8 mouse cellular contexts compared by ENCODE assay signal in the genomic region with DNA sequence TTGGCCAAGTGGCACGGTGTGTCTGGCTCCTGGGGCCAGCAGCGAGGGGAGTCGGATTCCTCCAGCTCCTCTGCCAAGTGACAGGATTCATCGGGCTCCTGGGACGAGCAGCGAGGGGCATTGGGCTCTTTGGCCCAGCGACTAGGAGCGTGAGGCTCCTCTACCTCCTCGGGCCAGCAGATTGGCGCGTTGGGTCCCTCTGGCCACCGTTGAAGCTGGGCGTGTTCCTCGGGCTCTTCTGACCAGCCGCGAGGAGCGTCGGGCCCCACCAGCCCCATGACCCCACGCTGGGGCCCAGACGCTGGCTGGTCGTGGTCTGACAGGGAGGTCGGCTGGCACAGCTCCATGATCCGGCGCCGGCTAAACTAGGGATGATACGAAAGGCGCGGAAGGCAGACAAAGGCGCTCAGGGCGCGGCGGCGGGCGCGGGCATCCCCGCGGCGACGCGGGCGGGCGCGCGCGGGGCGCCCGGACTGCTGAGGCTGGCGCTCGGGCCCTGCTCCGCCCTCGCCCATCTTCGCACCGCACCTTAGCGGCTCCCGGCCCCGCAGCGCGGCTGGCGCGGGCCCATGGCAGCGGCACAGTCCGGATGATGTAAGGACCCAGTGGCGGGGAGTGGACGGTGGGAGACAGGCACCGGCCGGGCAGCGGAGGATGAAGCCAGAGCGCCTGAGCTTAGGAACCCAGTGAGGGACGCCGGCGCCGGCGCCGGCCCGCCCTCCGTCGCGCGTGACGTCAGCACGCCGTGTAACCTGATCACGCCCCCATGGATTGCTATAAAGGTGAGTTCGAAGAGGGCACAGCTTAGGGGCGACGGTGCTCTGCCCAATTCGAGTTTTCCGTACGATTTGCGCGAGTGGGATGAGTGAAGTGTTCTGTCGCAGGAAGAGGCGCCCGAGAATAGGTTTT. TPM values are rescaled to one million over a fixed set of nuclear protein-coding genes. Genes with fewer than 3 reads are reported as not detected.
DNase-seq lines count a peak whose midpoint lies in the region; ATAC-seq and TF ChIP-seq lines count a peak whose summit lies in the region.

Gene Rab11fip3, minus strand, starts transcription at position 725 of the 909 bp plus-strand sequence.

- DNase-seq in ES-E14 (ENCODE audit: low read depth, low spot score), result peak; percentile 84
- peak; percentile 81 for DNase-seq in heart, postnatal 0 days (ENCODE audit: low spot score)
- peak; percentile 88 to 93 for DNase-seq in kidney, postnatal 36 days
- DNase-seq in stomach, postnatal 0 days (ENCODE audit: low spot score), result peak; percentile 90

- H3K9me3 ChIP-seq in ES-E14 (ENCODE audit: control insufficient read depth, insufficient read depth, low read depth, low read length), result no peaks in the 10 kb centered on the region
- H3K9me3 ChIP-seq in forebrain, embryonic 13.5 days (replicated peaks), result no peaks in the 10 kb centered on the region
- no peaks in the 10 kb centered on the region for H3K9me3 ChIP-seq in heart, postnatal 0 days (replicated peaks; ENCODE audit: control insufficient read depth, low read length)
- H3K9me3 ChIP-seq in liver, embryonic 15.5 days (replicated peaks), result no peaks in the 10 kb centered on the region
- H3K9me3 ChIP-seq in neural tube, embryonic 12.5 days, result no peaks in the 10 kb centered on the region
- H3K9me3 ChIP-seq in stomach, postnatal 0 days (ENCODE audit: control insufficient read depth, low read length), result no peaks in the 10 kb centered on the region

- no peak for TF ChIP-seq EP300 in heart, postnatal 0 days (IDR thresholded peaks at IDR 0.05; ENCODE audit: low read depth)
- no peak for TF ChIP-seq EP300 in stomach, postnatal 0 days (optimal IDR thresholded peaks at IDR 0.05)

- H3K4me2 ChIP-seq in forebrain, embryonic 13.5 days, result peak within 1 kb of the TSS; percentile 98
- peak within 1 kb of the TSS; percentile 77 for H3K4me2 ChIP-seq in heart, postnatal 0 days (ENCODE audit: low read depth, low read length)
- peak within 1 kb of the TSS; percentile 94 for H3K4me2 ChIP-seq in liver, embryonic 15.5 days
- peak within 1 kb of the TSS; percentile 95 for H3K4me2 ChIP-seq in neural tube, embryonic 12.5 days (replicated peaks)
- peak within 1 kb of the TSS; percentile 98 for H3K4me2 ChIP-seq in stomach, postnatal 0 days (replicated peaks; ENCODE audit: low read depth)

- in situ Hi-C loops in ES-E14 (cut with MboI; ENCODE audit: low sequenced_read_pairs in 2 of 2, unreplicated experiment in 2 of 2), result no loop called here

- H3K9ac ChIP-seq in ES-E14 (ENCODE audit: insufficient read depth, low read depth, low read length, poor library complexity, severe bottlenecking), result peak within 1 kb of the TSS; percentile 88
- peak within 1 kb of the TSS; percentile 95 for H3K9ac ChIP-seq in forebrain, embryonic 13.5 days
- peak within 1 kb of the TSS; percentile 34 for H3K9ac ChIP-seq in heart, postnatal 0 days (replicated peaks; ENCODE audit: low read depth, low read length)
- H3K9ac ChIP-seq in liver, embryonic 15.5 days, result peak within 1 kb of the TSS; percentile 51
- peak within 1 kb of the TSS; percentile 94 for H3K9ac ChIP-seq in neural tube, embryonic 12.5 days
- H3K9ac ChIP-seq in stomach, postnatal 0 days (ENCODE audit: low read length), result peak within 1 kb of the TSS; percentile 79

- H3K27ac ChIP-seq in ES-E14 (ENCODE audit: insufficient read depth, low read depth, low read length, poor library complexity, severe bottlenecking), result no peak within 1 kb of the TSS
- peak within 1 kb of the TSS; percentile 89 for H3K27ac ChIP-seq in forebrain, embryonic 13.5 days
- peak within 1 kb of the TSS; percentile 60 for H3K27ac ChIP-seq in heart, postnatal 0 days (ENCODE audit: low read depth)
- no peak within 1 kb of the TSS for H3K27ac ChIP-seq in liver, embryonic 15.5 days (replicated peaks)
- peak within 1 kb of the TSS; percentile 92 for H3K27ac ChIP-seq in neural tube, embryonic 12.5 days
- H3K27ac ChIP-seq in stomach, postnatal 0 days (replicated peaks), result peak within 1 kb of the TSS; percentile 20; the same call in 1 of the 2 replicates

- H3K4me1 ChIP-seq in ES-E14 (ENCODE audit: control insufficient read depth in 2 of 2, insufficient read depth in 2 of 2, low read length in 2 of 2, poor library complexity in 1 of 2), result peaks cover 2 to 18% of the 10 kb centered on the region in 2 experiments; a peak in 2 of 4 replicates
- H3K4me1 ChIP-seq in forebrain, embryonic 13.5 days, result peaks cover 49% of the 10 kb centered on the region
- peaks cover 46% of the 10 kb centered on the region for H3K4me1 ChIP-seq in heart, postnatal 0 days (ENCODE audit: control insufficient read depth, insufficient read depth)
- H3K4me1 ChIP-seq in liver, embryonic 15.5 days (replicated peaks), result peaks cover 33% of the 10 kb centered on the region
- H3K4me1 ChIP-seq in neural tube, embryonic 12.5 days, result peaks cover 44% of the 10 kb centered on the region
- peaks cover 10% of the 10 kb centered on the region for H3K4me1 ChIP-seq in stomach, postnatal 0 days (replicated peaks; ENCODE audit: control insufficient read depth, insufficient read depth)

- under 1% methylated on average over 94 of the region's 94 CpGs for whole genome bisulfite sequencing in forebrain, embryonic 13.5 days
- WGBS in heart, postnatal 0 days, result under 1% methylated on average over 92 of the region's 94 CpGs
- under 1% methylated on average over 94 of the region's 94 CpGs for WGBS in liver, embryonic 15.5 days (ENCODE audit: insufficient replicate concordance)
- WGBS in neural tube, embryonic 12.5 days, result under 1% methylated on average over 94 of the region's 94 CpGs
- under 1% methylated on average over 71 of the region's 94 CpGs for WGBS in stomach, postnatal 0 days

- H3K36me3 ChIP-seq in ES-E14 (ENCODE audit: control insufficient read depth, insufficient read depth, low read length, poor library complexity, severe bottlenecking), result peaks cover 6% of the 10 kb centered on the region; the same call in 1 of the 2 replicates
- H3K36me3 ChIP-seq in forebrain, embryonic 13.5 days (ENCODE audit: poor library complexity, severe bottlenecking), result peaks cover 13% of the 10 kb centered on the region
- no peaks in the 10 kb centered on the region for H3K36me3 ChIP-seq in heart, postnatal 0 days (replicated peaks; ENCODE audit: control insufficient read depth, insufficient read depth, low read length)
- no peaks in the 10 kb centered on the region for H3K36me3 ChIP-seq in liver, embryonic 15.5 days (replicated peaks)
- peaks cover 12% of the 10 kb centered on the region for H3K36me3 ChIP-seq in neural tube, embryonic 12.5 days
- H3K36me3 ChIP-seq in stomach, postnatal 0 days (ENCODE audit: control insufficient read depth, insufficient read depth, low read length), result peaks cover 2% of the 10 kb centered on the region; the same call in 1 of the 2 replicates

- peak within 1 kb of the TSS; percentile 82 to 89 for H3K4me3 ChIP-seq in ES-E14 (ENCODE audit: insufficient read depth in 1 of 2, low read depth in 1 of 2, low read length in 2 of 2, poor library complexity in 1 of 2, severe bottlenecking in 1 of 2)
- H3K4me3 ChIP-seq in forebrain, embryonic 13.5 days, result peak within 1 kb of the TSS; percentile 89
- H3K4me3 ChIP-seq in heart, postnatal 0 days (ENCODE audit: low read depth, low read length), result peak within 1 kb of the TSS; percentile 81
- H3K4me3 ChIP-seq in liver, embryonic 15.5 days (replicated peaks), result peak within 1 kb of the TSS; percentile 69
- peak within 1 kb of the TSS; percentile 85 for H3K4me3 ChIP-seq in neural tube, embryonic 12.5 days
- peak within 1 kb of the TSS; percentile 85 for H3K4me3 ChIP-seq in stomach, postnatal 0 days (ENCODE audit: low read depth, low read length)

- no peak for TF ChIP-seq CTCF in heart, postnatal 0 days (IDR thresholded peaks at IDR 0.05; ENCODE audit: low read depth)
- TF ChIP-seq CTCF in stomach, postnatal 0 days (IDR thresholded peaks at IDR 0.05; ENCODE audit: low read depth), result no peak

- peak; percentile 89 for ATAC-seq in cerebellum, adult (ENCODE audit: insufficient number of reproducible peaks, low FRiP score, low TSS enrichment)
- ATAC-seq in forebrain, embryonic 13.5 days, result peak; percentile 97
- ATAC-seq in heart, postnatal 0 days (ENCODE audit: insufficient read depth, low read depth), result peak; percentile 90
- peak; percentile 80 for ATAC-seq in liver, embryonic 15.5 days (ENCODE audit: insufficient read depth)
- ATAC-seq in neural tube, embryonic 12.5 days (ENCODE audit: low FRiP score, low read depth), result peak; percentile 95
- ATAC-seq in stomach, postnatal 0 days (ENCODE audit: low FRiP score, low TSS enrichment), result peak; percentile 90

- H3K27me3 ChIP-seq in forebrain, embryonic 13.5 days, result peaks cover 9% of the 10 kb centered on the region
- H3K27me3 ChIP-seq in heart, postnatal 0 days (ENCODE audit: control insufficient read depth, insufficient read depth, low read length), result no peaks in the 10 kb centered on the region
- peaks cover 76% of the 10 kb centered on the region for H3K27me3 ChIP-seq in liver, embryonic 15.5 days
- peaks cover 7% of the 10 kb centered on the region for H3K27me3 ChIP-seq in neural tube, embryonic 12.5 days (replicated peaks)
- no peaks in the 10 kb centered on the region for H3K27me3 ChIP-seq in stomach, postnatal 0 days (ENCODE audit: control insufficient read depth, insufficient read depth, low read length)

TF ChIP-seq in ES-E14, 5 proteins besides CTCF, POLR2A, EP300 and RAD21:
- TF ChIP-seq ZNF384 (IDR thresholded peaks at IDR 0.05; ENCODE audit: low read depth, low read length) (no peak), HCFC1 (IDR thresholded peaks at IDR 0.05; ENCODE audit: borderline replicate concordance, insufficient read depth, low read length) (0 out of 2 replicates have a peak, but pooled peaks have one; percentile 58), CHD2 (IDR thresholded peaks at IDR 0.05; ENCODE audit: low read depth, low read length) (no peak)

RNA-seq across cellular contexts. Expression of gene Rab11fip3, which starts in this region (rescaled TPM):
- 9.4 and 11.2 TPM in 2 replicates for total RNA-seq in ES-E14 (2012; rRNA removed)
- polyA plus RNA-seq in forebrain, embryonic 13.5 days (2015; fragmentation: Nextera tagmentation; extraction: Ambion mirVana), result 22.7 and 24.4 TPM in 2 replicates
- 7.9 and 12.4 TPM in 2 replicates for total RNA-seq in heart, postnatal 0 days (2014; rRNA removed; ENCODE audit: low replicate concordance)
- polyA plus RNA-seq in heart, postnatal 0 days (2015; fragmentation: Nextera tagmentation; extraction: Ambion mirVana), result 6.1 and 8.7 TPM in 2 replicates
- polyA plus RNA-seq in liver, embryonic 15.5 days (2015; fragmentation: Nextera tagmentation; extraction: Ambion mirVana), result 2.1 and 2.3 TPM in 2 replicates
- 33.8 and 36.7 TPM in 2 replicates for polyA plus RNA-seq in neural tube, embryonic 12.5 days (2016; fragmentation: Nextera tagmentation; extraction: Ambion mirVana)
- 4.5 and 5.1 TPM in 2 replicates for polyA plus RNA-seq in stomach, postnatal 0 days (2015; fragmentation: Nextera tagmentation; extraction: Ambion mirVana)

Comparison
In these comparisons a context has a peak if more than half of its experiments do, and no peak if none do; other contexts are left out.
1. H3K27ac ChIP-seq: peak in forebrain, embryonic 13.5 days (single experiment), heart, postnatal 0 days (single experiment), neural tube, embryonic 12.5 days (single experiment) and stomach, postnatal 0 days (single experiment); none in ES-E14 (single experiment) and liver, embryonic 15.5 days (single experiment).
2. H3K9ac ChIP-seq: peak in every context shown above with its lines; median percentile 95 in forebrain, embryonic 13.5 days; 94 in neural tube, embryonic 12.5 days; 88 in ES-E14; 79 in stomach, postnatal 0 days; 51 in liver, embryonic 15.5 days; 34 in heart, postnatal 0 days.
3. Peak in every context shown above with its lines, with median percentiles within 50 percentile points of each other: DNase-seq, H3K4me3 ChIP-seq, ATAC-seq and H3K4me2 ChIP-seq.